In genomic region chr19:37955425-37956001, GRCm38 (mm10) we compare ENCODE assay signal across 8 mouse cellular contexts.
A peak's percentile ranks its signal among the peaks of the same experiment; 100 is the strongest.
DNase-seq lines count a peak whose midpoint lies in the region; ATAC-seq and TF ChIP-seq lines count a peak whose summit lies in the region.

No protein-coding gene starts in this region.

- no peaks in the 10 kb centered on the region for H3K9me3 ChIP-seq in hindbrain, embryonic 14.5 days (ENCODE audit: control insufficient read depth, low read length)

- no peak overlapping the region for H3K4me2 ChIP-seq in hindbrain, embryonic 14.5 days (replicated peaks)

- peak; percentile 86 for ATAC-seq in hindbrain, embryonic 14.5 days (ENCODE audit: low FRiP score)
- peak; percentile 93 for ATAC-seq in megakaryocyte, adult 5-6 weeks (ENCODE audit: poor library complexity, severe bottlenecking)

- TF ChIP-seq POLR2A in cerebellum, adult 2 months (IDR thresholded peaks at IDR 0.05; ENCODE audit: borderline replicate concordance, insufficient read depth, low read length) = no peak

- H3K9ac ChIP-seq in hindbrain, embryonic 14.5 days = no peak overlapping the region

- H3K4me1 ChIP-seq in cerebellum, adult 2 months (ENCODE audit: control insufficient read depth, insufficient read depth, low read length) = no peaks in the 10 kb centered on the region
- H3K4me1 ChIP-seq in hindbrain, embryonic 14.5 days (replicated peaks; ENCODE audit: control insufficient read depth, insufficient read depth, low read length) = no peaks in the 10 kb centered on the region

- peak; percentile 92 for TF ChIP-seq CTCF in cerebellum, adult 2 months (IDR thresholded peaks at IDR 0.05; ENCODE audit: borderline replicate concordance, insufficient read depth, low read depth, low read length)

- no peak overlapping the region for H3K27ac ChIP-seq in cerebellum, adult 2 months (ENCODE audit: insufficient read depth, low read length)
- no peak overlapping the region for H3K27ac ChIP-seq in hindbrain, embryonic 14.5 days

- peak; percentile 93 for DNase-seq in NIH3T3 (ENCODE audit: low read depth)
- peak; percentile 78 for DNase-seq in cerebellum, adult 2 months
- peak; percentile 36 to 71 for DNase-seq in frontal cortex, postnatal 10 days (ENCODE audit: low spot score in 2 of 2)
- DNase-seq in hindbrain, embryonic 14.5 days (ENCODE audit: low spot score) = peak; percentile 88
- peak; percentile 47 to 71 for DNase-seq in layer of hippocampus, postnatal 36 days
- peak; percentile 72 to 87 for DNase-seq in right cerebral cortex, postnatal 10 days (ENCODE audit: low spot score in 2 of 2)
- DNase-seq in urinary bladder, postnatal 36 days (ENCODE audit: low spot score in 2 of 2) = peak; percentile 65 to 72

- H3K27me3 ChIP-seq in cerebellum, adult 2 months (ENCODE audit: control insufficient read depth, insufficient read depth, low read length) = no peaks in the 10 kb centered on the region
- H3K27me3 ChIP-seq in hindbrain, embryonic 14.5 days (ENCODE audit: control insufficient read depth, insufficient read depth, low read length) = no peaks in the 10 kb centered on the region

- WGBS in cerebellum, adult 2 months = 33% methylated on average over 7 of the region's 7 CpGs
- WGBS in hindbrain, embryonic 14.5 days = 39% methylated on average over 7 of the region's 7 CpGs

- H3K36me3 ChIP-seq in hindbrain, embryonic 14.5 days (replicated peaks; ENCODE audit: control insufficient read depth, insufficient read depth) = no peaks in the 10 kb centered on the region

- no peak overlapping the region for H3K4me3 ChIP-seq in cerebellum, adult 2 months (replicated peaks; ENCODE audit: insufficient read depth, low read depth, low read length)
- no peak overlapping the region for H3K4me3 ChIP-seq in hindbrain, embryonic 14.5 days (replicated peaks; ENCODE audit: low read length)
